Mouse (Mus musculus): ENCODE measurements around the gene Synj1.

DNA sequence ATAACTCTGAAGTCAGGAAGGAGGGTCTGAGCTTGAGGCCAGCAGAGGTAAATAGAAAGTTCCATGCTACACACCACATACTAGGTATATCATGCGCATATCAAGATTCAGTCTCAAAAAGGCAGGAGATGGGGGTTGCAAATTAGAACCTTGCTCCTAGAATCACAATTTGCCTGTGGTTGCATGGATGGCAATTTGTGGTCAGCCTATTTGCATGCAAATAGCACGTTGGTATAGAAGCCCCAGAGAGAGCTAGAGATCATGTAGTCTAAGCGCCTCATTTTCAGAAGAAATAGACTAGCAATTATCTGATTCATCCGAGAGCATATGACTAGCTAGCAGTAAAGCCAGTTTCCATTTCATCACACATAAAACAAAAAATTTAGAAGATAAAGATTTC lies 11.3 kb downstream of the Synj1 start:
- TF ChIP-seq CTCF (IDR thresholded peaks at IDR 0.05; ENCODE audit: borderline replicate concordance, insufficient read depth, low read depth, low read length) (no peak), POLR2A (IDR thresholded peaks at IDR 0.05; ENCODE audit: borderline replicate concordance, insufficient read depth, low read length) (no peak)
